Mouse (Mus musculus): ENCODE results near the gene Myo9b.

DNA sequence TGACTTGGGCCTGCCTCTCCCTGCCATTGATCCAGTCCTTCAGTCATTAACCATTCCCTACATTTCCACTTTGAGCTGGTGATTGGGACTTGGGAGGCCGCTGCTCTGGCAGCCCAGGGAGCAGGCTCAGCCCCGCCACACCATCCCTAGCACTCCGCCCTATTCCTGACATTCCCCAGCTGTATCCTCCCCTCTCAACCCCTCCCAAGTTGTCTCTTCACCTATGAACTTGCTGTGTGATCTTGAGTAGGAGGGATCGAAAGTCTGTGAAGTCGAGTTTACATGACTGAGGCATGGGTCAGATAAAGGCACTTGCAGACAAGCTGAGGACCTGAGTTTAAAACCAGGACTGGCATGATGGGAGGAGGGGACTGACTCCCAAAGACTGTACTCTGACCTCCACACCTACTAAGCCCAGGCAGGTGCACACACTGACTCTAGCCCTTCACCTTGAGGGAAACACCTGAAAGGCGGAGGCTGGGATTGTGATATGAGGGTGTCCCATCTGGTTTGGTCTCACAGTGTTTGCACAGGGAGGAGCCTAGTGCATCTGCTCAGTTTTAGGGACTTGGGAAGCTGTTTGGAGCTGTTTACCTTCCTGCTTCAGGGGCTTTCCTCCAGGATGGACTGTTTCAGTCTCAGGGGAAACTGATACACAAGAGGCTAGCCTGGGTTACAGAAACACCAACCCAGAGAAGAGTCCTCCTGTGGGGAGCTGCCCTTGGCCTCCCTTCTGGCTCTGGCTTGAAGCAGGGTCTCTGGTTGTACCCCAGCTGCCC, 130.8 kb downstream of the Myo9b start:
- TF ChIP-seq CTCF (IDR thresholded peaks at IDR 0.05) (no peak), EP300 (IDR thresholded peaks at IDR 0.05) (no peak)

Measured in lung, postnatal 0 days (tissue).